Mouse (Mus musculus) intestine, embryonic 15.5 days (tissue): Measurements from ENCODE around the gene Siva1. TPM values are rescaled to one million over a fixed set of nuclear protein-coding genes. Genes with fewer than 3 reads are reported as not detected.

ENCODE experiments used
- ATAC-seq: fragments of 200-750 bp; cut with Nextera tagmentation; 2 replicates; pipeline ENCODE4 v1.8.0; 2017; ENCODE audit warnings: moderate TSS enrichment, moderate library complexity
- H3K27ac ChIP-seq: fragments of 300-500 bp; sonication (generic); 2 replicates; pipeline ENCODE4 v1.5.1; 2015; ENCODE audit warnings: mild to moderate bottlenecking, inconsistent platforms
- H3K27me3 ChIP-seq: fragments of 300-500 bp; sonication (generic); replicated peaks from 2 replicates; pipeline ENCODE4 v1.6.1; 2015; ENCODE audit warnings: inconsistent platforms
- H3K36me3 ChIP-seq: fragments of 300-500 bp; sonication (generic); 2 replicates; pipeline ENCODE4 v1.6.1; 2015; ENCODE audit warnings: inconsistent platforms
- H3K4me1 ChIP-seq: fragments of 300-500 bp; sonication (generic); replicated peaks from 2 replicates; pipeline ENCODE4 v1.6.1; 2015; ENCODE audit warnings: inconsistent platforms
- H3K4me2 ChIP-seq: fragments of 300-500 bp; sonication (generic); replicated peaks from 2 replicates; pipeline ENCODE4 v1.6.1; 2015; ENCODE audit warnings: mild to moderate bottlenecking, inconsistent platforms
- H3K4me3 ChIP-seq: fragments of 300-500 bp; sonication (generic); replicated peaks from 2 replicates; pipeline ENCODE4 v1.5.1; 2015; ENCODE audit warnings: inconsistent platforms
- H3K9ac ChIP-seq: fragments of 300-500 bp; sonication (generic); 2 replicates; pipeline ENCODE4 v1.6.1; 2015; ENCODE audit warnings: inconsistent platforms
- H3K9me3 ChIP-seq: fragments of 300-500 bp; sonication (generic); 2 replicates; pipeline ENCODE4 v1.6.1; 2016; ENCODE audit warnings: inconsistent platforms
- WGBS: fragments of 180-500 bp; shearing (Covaris S2); methylation state at CpG from one replicate; pipeline ENCODE4 v1.1.7; 2015; 5-methylcytosine and 5-hydroxymethylcytosine counted together
- polyA plus RNA-seq: library from polyadenylated mRNA; unstranded; fragments of >200 nt; fragmentation: Nextera tagmentation; extraction: Ambion mirVana; gene quantifications from 2 replicates; pipeline ENCODE4 v1.2.1, GENCODE M21; 2015

Siva1 gene
- polyA plus RNA-seq, 1 experiment from 2014 or later = 183 TPM

DNA sequence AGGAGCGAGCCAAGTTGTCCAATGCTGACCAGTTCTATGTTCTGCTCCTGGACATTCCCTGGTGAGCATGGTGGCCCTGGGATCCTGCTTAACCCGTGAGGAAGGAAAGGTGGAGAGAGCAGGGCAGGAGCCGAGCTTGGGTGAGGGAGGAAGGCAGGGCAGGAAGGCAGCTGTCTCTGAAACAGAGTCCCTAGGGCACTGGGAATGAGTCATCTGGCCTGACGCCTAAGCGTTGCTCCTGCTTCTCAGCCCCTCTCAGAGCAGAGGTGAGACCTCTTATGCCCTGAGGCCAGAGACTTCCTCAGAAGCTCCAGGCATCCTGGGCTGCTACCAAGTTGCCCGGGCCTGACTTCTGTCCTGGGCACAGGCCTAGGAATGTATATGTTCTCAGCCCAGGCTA lies 37.5 kb upstream of the Siva1 start:
- Histone ChIP-seq H3K27ac (no peak overlapping the region), H3K4me1 (peaks cover 6% of the 10 kb centered on the region; the same call in 1 of the 2 replicates), H3K4me2 (no peak overlapping the region), H3K36me3 (no peaks in the 10 kb centered on the region; the same call in 1 of the 2 replicates), H3K9ac (no peak overlapping the region), H3K27me3 (no peaks in the 10 kb centered on the region), H3K4me3 (no peak overlapping the region), H3K9me3 (no peaks in the 10 kb centered on the region)
- 84% methylated on average over 6 of the region's 6 CpGs for WGBS
- ATAC-seq = no peak

DNA sequence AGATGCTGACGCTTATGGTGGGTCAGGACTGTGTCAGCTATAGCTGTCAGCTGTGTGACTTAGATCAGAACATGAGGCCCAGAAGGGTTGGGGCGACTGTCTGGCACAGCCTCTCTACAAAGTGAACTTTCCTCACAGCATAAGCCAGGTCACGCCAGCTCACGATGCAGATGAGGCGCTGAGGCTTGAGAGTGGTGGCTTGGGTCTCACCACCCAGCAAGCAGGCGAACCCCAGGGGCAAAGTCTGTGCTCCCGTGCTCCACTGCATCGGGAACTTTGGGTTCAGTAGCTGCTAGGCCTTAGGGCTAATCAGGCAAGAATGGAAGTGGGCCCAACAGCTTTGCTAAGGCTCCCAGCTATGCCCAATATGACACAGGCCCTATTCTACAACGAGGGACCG lies 35.4 kb upstream of the Siva1 start:
- 88% methylated on average over 10 of the region's 10 CpGs for WGBS
- H3K4me2 ChIP-seq = no peak overlapping the region
- no peaks in the 10 kb centered on the region for H3K9me3 ChIP-seq
- H3K4me3 ChIP-seq = no peak overlapping the region
- no peak overlapping the region for H3K9ac ChIP-seq
- no peaks in the 10 kb centered on the region for H3K36me3 ChIP-seq
- H3K27me3 ChIP-seq = no peaks in the 10 kb centered on the region
- peaks cover 6% of the 10 kb centered on the region; the same call in 1 of the 2 replicates for H3K4me1 ChIP-seq
- no peak for ATAC-seq
- no peak overlapping the region for H3K27ac ChIP-seq

- H3K9me3 ChIP-seq = no peaks in the 10 kb centered on the region
- H3K27me3 ChIP-seq = peaks cover 15% of the 10 kb centered on the region; the same call in 1 of the 2 replicates
- 41% methylated on average over 9 of the region's 9 CpGs for WGBS
- H3K4me3 ChIP-seq = no peak overlapping the region
- H3K9ac ChIP-seq = no peak overlapping the region
- peaks cover 25% of the 10 kb centered on the region for H3K4me1 ChIP-seq
- ATAC-seq = no peak
- H3K4me2 ChIP-seq = no peak overlapping the region
- H3K27ac ChIP-seq = no peak overlapping the region
- H3K36me3 ChIP-seq = no peaks in the 10 kb centered on the region
Measured at GRCm38 (mm10) chr12:112616668-112617067, 27.8 kb upstream of the Siva1 start.

GRCm38 (mm10) chr12:112617184-112617583 lies 27.3 kb upstream of the Siva1 start:
- H3K27me3 ChIP-seq = peaks cover 15% of the 10 kb centered on the region; the same call in 1 of the 2 replicates
- WGBS = 81% methylated on average over 11 of the region's 11 CpGs
- no peak overlapping the region for H3K9ac ChIP-seq
- no peaks in the 10 kb centered on the region for H3K36me3 ChIP-seq
- H3K4me1 ChIP-seq = peaks cover 25% of the 10 kb centered on the region
- H3K4me3 ChIP-seq = no peak overlapping the region
- no peak for ATAC-seq
- no peaks in the 10 kb centered on the region for H3K9me3 ChIP-seq
- H3K27ac ChIP-seq = no peak overlapping the region
- no peak overlapping the region for H3K4me2 ChIP-seq

DNA sequence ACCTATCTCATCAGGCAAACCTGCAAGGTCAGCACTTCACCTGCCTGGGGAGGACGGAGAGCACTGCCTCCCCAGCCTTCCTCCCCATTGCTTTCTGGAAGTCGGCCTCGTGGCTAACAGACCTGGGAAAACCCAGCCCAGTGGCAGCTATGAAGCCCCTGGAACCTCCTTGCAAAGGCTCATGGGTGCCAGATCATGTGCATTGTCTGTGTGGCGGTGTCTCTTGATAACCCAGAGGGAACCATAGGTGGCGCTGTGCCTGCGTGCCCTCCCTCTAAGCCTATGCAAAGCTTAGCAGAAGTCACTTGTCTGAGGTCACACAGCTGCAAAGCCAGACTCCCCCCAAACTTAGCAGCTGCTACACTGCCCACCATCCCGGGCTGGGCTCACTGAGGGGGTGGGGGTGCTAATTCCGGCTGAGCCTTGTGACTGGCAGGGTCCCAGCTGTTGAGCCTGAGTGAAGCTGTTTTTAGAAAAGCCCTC lies 26.5 kb upstream of the Siva1 start:
- Histone ChIP-seq H3K4me2 (no peak overlapping the region), H3K9ac (no peak overlapping the region), H3K9me3 (no peaks in the 10 kb centered on the region), H3K27ac (no peak overlapping the region), H3K36me3 (no peaks in the 10 kb centered on the region), H3K27me3 (peaks cover 15% of the 10 kb centered on the region; the same call in 1 of the 2 replicates), H3K4me1 (peaks cover 27% of the 10 kb centered on the region), H3K4me3 (no peak overlapping the region)
- peak; percentile 29 for ATAC-seq
- 18% methylated on average over 8 of the region's 8 CpGs for WGBS

DNA sequence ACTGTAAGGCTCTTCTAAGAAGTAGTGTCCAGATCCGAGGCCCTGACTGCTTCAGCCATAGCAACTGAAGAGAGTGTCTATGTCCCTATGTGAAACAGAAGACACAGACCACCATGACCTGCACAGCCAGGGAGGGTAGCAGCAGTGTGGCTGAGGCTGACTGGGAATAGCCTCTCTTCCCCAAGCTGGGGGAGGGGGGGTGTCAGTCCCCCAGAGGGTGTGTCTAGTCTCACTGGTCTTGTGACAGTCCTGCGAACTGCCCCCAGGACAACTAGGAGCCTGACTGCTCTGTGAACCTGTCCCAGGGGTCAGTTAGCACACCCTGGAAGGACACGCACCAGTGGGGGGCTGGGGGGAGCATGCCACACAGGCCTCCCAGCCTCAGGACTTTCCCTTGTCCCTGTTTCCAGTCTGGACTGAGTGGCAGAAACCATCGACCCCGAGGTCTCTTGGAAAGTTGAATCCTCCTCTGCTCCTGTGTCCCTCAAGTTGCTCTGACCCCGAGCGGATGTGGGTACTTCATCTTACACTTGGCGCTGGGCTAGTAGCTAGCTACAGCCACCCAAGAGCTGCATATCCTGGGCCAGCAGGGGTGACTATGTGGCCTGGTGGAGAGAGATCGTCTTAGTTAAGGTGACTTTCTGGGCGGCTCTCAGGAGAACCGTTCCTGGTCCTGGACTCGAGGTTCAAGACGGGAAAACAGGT lies 25.3 kb upstream of the Siva1 start:
- peaks cover 30% of the 10 kb centered on the region for H3K4me1 ChIP-seq
- no peak overlapping the region for H3K9ac ChIP-seq
- H3K4me2 ChIP-seq = peak overlapping the region; percentile 97
- H3K4me3 ChIP-seq = peak overlapping the region; percentile 51
- 23% methylated on average over 13 of the region's 13 CpGs for WGBS
- H3K36me3 ChIP-seq = no peaks in the 10 kb centered on the region
- H3K27ac ChIP-seq = no peak overlapping the region
- no peaks in the 10 kb centered on the region for H3K9me3 ChIP-seq
- peaks cover 17% of the 10 kb centered on the region; the same call in 1 of the 2 replicates for H3K27me3 ChIP-seq
- ATAC-seq = 0 out of 2 replicates have a peak, but pooled peaks have one; percentile 9

DNA sequence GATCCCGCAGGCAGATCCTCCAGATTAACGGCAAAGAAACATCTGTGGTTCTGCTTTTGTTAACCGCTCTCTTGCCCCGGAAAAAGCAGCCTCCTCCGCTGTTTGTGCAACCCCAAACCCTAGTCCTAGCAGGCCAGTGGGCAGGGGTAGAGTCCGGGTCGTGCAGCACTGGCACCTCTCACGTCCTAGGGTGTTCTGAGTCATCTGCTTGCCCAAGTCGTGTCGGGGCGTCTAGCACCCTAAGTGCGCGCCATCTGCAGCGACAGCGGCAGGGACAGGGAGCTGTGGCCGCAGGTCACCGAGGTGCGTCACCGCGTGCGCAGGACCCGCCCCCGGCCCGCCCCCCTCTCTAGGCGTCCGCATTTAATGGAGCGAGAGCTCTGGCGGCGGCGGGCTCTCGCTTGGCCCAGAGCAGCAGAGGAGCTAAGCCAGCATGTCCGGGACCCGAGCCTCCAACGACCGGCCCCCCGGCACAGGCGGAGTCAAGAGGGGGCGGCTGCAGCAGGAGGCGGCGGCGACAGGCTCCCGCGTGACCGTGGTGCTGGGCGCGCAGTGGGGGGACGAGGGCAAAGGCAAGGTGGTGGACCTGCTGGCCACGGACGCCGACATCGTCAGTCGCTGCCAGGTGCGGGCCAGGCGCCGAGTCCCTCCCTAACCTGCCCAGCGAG lies 24.7 kb upstream of the Siva1 start, which contains the start of gene Adssl1:
TSS of gene Adssl1 (plus strand) at position 360 of the 668 bp plus-strand sequence.
- peak; percentile 79 for ATAC-seq
- Histone ChIP-seq H3K27ac (no peak within 1 kb of the TSS), H3K4me2 (peak within 1 kb of the TSS; percentile 97)

GRCm38 (mm10) chr12:112620354-112621061 lies 24.0 kb upstream of the Siva1 start:
- H3K4me3 ChIP-seq = peak overlapping the region; percentile 51
- no peak overlapping the region for H3K27ac ChIP-seq
- peaks cover 17% of the 10 kb centered on the region; the same call in 1 of the 2 replicates for H3K27me3 ChIP-seq
- no peaks in the 10 kb centered on the region for H3K36me3 ChIP-seq
- peak overlapping the region; percentile 54 for H3K9ac ChIP-seq
- WGBS = 21% methylated on average over 16 of the region's 16 CpGs
- ATAC-seq = peak; percentile 11
- no peaks in the 10 kb centered on the region for H3K9me3 ChIP-seq
- H3K4me2 ChIP-seq = peak overlapping the region; percentile 97
- peaks cover 30% of the 10 kb centered on the region for H3K4me1 ChIP-seq

More for the DNA sequence above, 24.7 kb upstream of the Siva1 start, which contains the start of gene Adssl1:
- Histone ChIP-seq H3K4me1 (peaks cover 30% of the 10 kb centered on the region), H3K36me3 (no peaks in the 10 kb centered on the region), H3K4me3 (peak within 1 kb of the TSS; percentile 51), H3K9me3 (no peaks in the 10 kb centered on the region), H3K27me3 (peaks cover 17% of the 10 kb centered on the region; the same call in 1 of the 2 replicates), H3K9ac (peak within 1 kb of the TSS; percentile 54)
- under 1% methylated on average over 54 of the region's 56 CpGs for WGBS

DNA sequence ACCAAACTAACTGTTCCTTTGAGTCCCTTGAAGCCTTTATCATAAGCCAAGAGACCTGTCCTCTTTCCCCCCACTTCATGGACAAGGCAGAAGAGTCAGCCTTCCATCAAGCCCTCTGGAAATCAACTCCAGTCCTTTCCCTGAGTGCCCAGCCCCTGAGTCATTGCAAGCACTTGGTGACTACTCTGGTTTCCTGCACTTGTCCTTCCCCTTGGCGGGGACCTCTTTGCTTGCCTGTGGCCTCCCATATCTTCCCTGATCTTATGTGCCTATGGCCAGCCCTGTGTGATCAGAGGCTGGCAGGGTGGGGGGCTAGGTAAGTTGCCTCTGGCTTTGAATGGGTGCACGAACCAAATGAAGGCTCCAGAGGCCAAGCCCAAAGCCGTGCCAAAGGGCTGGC lies 22.6 kb upstream of the Siva1 start:
- Histone ChIP-seq H3K27me3 (peaks cover 17% of the 10 kb centered on the region; the same call in 1 of the 2 replicates), H3K4me1 (peaks cover 33% of the 10 kb centered on the region), H3K27ac (no peak overlapping the region), H3K36me3 (no peaks in the 10 kb centered on the region), H3K9me3 (no peaks in the 10 kb centered on the region), H3K9ac (no peak overlapping the region), H3K4me2 (no peak overlapping the region), H3K4me3 (no peak overlapping the region)
- no peak for ATAC-seq
- WGBS = 83% methylated on average over 3 of the region's 3 CpGs

- Histone ChIP-seq H3K27me3 (peaks cover 17% of the 10 kb centered on the region; the same call in 1 of the 2 replicates), H3K9me3 (no peaks in the 10 kb centered on the region), H3K9ac (no peak overlapping the region), H3K4me2 (no peak overlapping the region), H3K36me3 (no peaks in the 10 kb centered on the region), H3K27ac (no peak overlapping the region), H3K4me3 (no peak overlapping the region), H3K4me1 (peaks cover 32% of the 10 kb centered on the region)
- peak; percentile 26 for ATAC-seq
- 30% methylated on average over 2 of the region's 2 CpGs for WGBS
Measured at GRCm38 (mm10) chr12:112623742-112624141, 20.7 kb upstream of the Siva1 start.

DNA sequence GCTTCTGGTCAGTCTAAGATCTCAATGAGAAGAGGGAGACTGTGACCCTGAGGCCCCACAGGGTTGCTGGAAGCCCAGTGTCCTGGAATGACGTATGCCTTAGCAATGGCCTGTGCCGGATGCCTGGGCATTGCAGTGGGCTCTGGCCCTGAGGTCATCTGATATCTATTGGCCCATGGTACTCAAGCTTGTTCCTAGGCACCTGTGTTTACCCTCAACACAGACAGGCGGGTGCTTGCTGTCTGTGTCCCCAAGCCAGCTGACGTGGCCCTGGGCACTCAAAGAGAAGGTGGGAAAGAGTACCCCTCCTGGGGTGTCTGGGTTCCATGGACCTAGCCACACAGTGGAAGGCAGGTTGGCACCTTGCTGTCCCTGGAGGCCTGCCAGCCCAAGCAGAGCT lies 18.8 kb upstream of the Siva1 start:
- WGBS = 79% methylated on average over 4 of the region's 4 CpGs
- no peaks in the 10 kb centered on the region for H3K9me3 ChIP-seq
- no peak overlapping the region for H3K9ac ChIP-seq
- H3K27me3 ChIP-seq = peaks cover 6% of the 10 kb centered on the region; the same call in 1 of the 2 replicates
- H3K4me2 ChIP-seq = no peak overlapping the region
- ATAC-seq = no peak
- no peak overlapping the region for H3K27ac ChIP-seq
- H3K4me1 ChIP-seq = peaks cover 24% of the 10 kb centered on the region
- H3K36me3 ChIP-seq = no peaks in the 10 kb centered on the region
- H3K4me3 ChIP-seq = no peak overlapping the region

DNA sequence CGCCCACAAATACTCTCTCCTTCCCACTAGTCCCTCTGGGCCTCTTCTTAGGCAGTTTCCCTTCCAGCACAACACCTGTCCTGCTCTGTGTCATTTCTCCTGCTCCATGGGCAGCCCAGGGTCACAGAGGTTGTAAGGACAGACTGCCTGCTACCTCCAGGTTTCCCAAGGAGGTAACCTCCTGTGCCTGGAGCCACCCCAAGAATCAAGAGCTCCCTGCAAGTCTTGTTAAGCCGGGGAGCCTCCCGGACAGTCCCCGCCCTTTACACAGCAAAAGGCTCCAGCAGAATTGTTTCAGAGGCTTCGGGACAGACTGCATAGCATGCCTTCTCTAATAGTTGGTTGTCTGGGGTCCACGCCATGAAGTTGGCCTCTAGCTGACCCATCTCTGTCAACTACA lies 18.0 kb upstream of the Siva1 start:
- no peaks in the 10 kb centered on the region for H3K9me3 ChIP-seq
- no peak overlapping the region for H3K4me3 ChIP-seq
- H3K9ac ChIP-seq = no peak overlapping the region
- H3K27me3 ChIP-seq = 0 out of 2 replicates have a peak, but pooled peaks cover 2% of the 10 kb centered on the region
- no peak overlapping the region for H3K27ac ChIP-seq
- no peaks in the 10 kb centered on the region for H3K36me3 ChIP-seq
- no peak for ATAC-seq
- no peak overlapping the region for H3K4me2 ChIP-seq
- WGBS = 70% methylated on average over 6 of the region's 6 CpGs
- peaks cover 26% of the 10 kb centered on the region for H3K4me1 ChIP-seq
